Mouse (Mus musculus) heart, embryonic 10.5 days (tissue): ENCODE results near the gene Mitf. TPM values are rescaled to one million over a fixed set of nuclear protein-coding genes. Genes with fewer than 3 reads are reported as not detected.

Experiments used
- DNase-seq: peaks from one replicate; pipeline ENCODE4 v3.0.0-alpha.2; 2017; ENCODE audit warnings: low spot score
- H3K27ac ChIP-seq: fragments of 300-500 bp; sonication (generic); 2 replicates; pipeline ENCODE4 v1.5.1; 2016; ENCODE audit warnings: mild to moderate bottlenecking
- H3K27me3 ChIP-seq: fragments of 300-500 bp; sonication (generic); 2 replicates; pipeline ENCODE4 v1.6.1; 2016; ENCODE audit warnings: mild to moderate bottlenecking; ENCODE audit not compliant: poor library complexity, insufficient read depth, severe bottlenecking
- H3K36me3 ChIP-seq: fragments of 300-500 bp; sonication (generic); 2 replicates; pipeline ENCODE4 v1.6.1; 2016; ENCODE audit warnings: mild to moderate bottlenecking, moderate library complexity
- H3K4me1 ChIP-seq: fragments of 300-500 bp; sonication (generic); 2 replicates; pipeline ENCODE4 v1.6.1; 2016; ENCODE audit warnings: mild to moderate bottlenecking
- H3K4me3 ChIP-seq: fragments of 300-500 bp; sonication (generic); 2 replicates; pipeline ENCODE4 v1.5.1; 2016; ENCODE audit warnings: mild to moderate bottlenecking, moderate library complexity
- H3K9me3 ChIP-seq: fragments of 300-500 bp; sonication (generic); 2 replicates; pipeline ENCODE4 v1.6.1; 2016; ENCODE audit warnings: mild to moderate bottlenecking, moderate library complexity
- WGBS: fragments of 180-500 bp; shearing (Covaris S2); methylation state at CpG from one replicate; pipeline ENCODE4 v1.1.7; 2016; 5-methylcytosine and 5-hydroxymethylcytosine counted together
- polyA plus RNA-seq: library from polyadenylated mRNA; unstranded; fragments of >200 nt; fragmentation: Nextera tagmentation; extraction: Ambion mirVana; gene quantifications from 2 replicates; pipeline ENCODE4 v1.2.1, GENCODE M21; 2016

Gene Mitf
- polyA plus RNA-seq, 1 experiment from 2014 or later: 10.7 TPM

- H3K36me3 ChIP-seq: no peaks in the 10 kb centered on the region
- peak overlapping the region; percentile 29; the same call in 1 of the 2 replicates for H3K27ac ChIP-seq
- no peaks in the 10 kb centered on the region for H3K9me3 ChIP-seq
- WGBS: 82% methylated on average over 1 of the region's 1 CpGs
- H3K27me3 ChIP-seq: no peaks in the 10 kb centered on the region
- peaks cover 13% of the 10 kb centered on the region; the same call in 1 of the 2 replicates for H3K4me1 ChIP-seq
- DNase-seq: no peak
- no peak overlapping the region for H3K4me3 ChIP-seq
These were observed 61.2 kb downstream of the Mitf start for GRCm38 (mm10) chr6:97868005-97868404.

- WGBS: 32% methylated on average over 4 of the region's 4 CpGs
- Histone ChIP-seq H3K36me3 (no peaks in the 10 kb centered on the region), H3K9me3 (no peaks in the 10 kb centered on the region), H3K4me3 (no peak overlapping the region), H3K4me1 (peaks cover 20% of the 10 kb centered on the region; the same call in 1 of the 2 replicates), H3K27ac (peak overlapping the region; percentile 53), H3K27me3 (no peaks in the 10 kb centered on the region)
- DNase-seq: no peak
These were observed 63.1 kb downstream of the Mitf start for GRCm38 (mm10) chr6:97869953-97870352.

GRCm38 (mm10) chr6:97871296-97872030, 64.6 kb downstream of the Mitf start:
- Histone ChIP-seq H3K9me3 (no peaks in the 10 kb centered on the region), H3K27me3 (no peaks in the 10 kb centered on the region), H3K4me3 (no peak overlapping the region), H3K36me3 (no peaks in the 10 kb centered on the region), H3K27ac (no peak overlapping the region), H3K4me1 (peaks cover 20% of the 10 kb centered on the region; the same call in 1 of the 2 replicates)
- no peak for DNase-seq
- WGBS: 86% methylated on average over 4 of the region's 4 CpGs

GRCm38 (mm10) chr6:97873102-97873501, 66.2 kb downstream of the Mitf start:
- Histone ChIP-seq H3K27ac (peak overlapping the region; percentile 42; the same call in 1 of the 2 replicates), H3K4me3 (no peak overlapping the region), H3K27me3 (no peaks in the 10 kb centered on the region), H3K9me3 (no peaks in the 10 kb centered on the region), H3K36me3 (no peaks in the 10 kb centered on the region), H3K4me1 (peaks cover 34% of the 10 kb centered on the region)
- WGBS: 55% methylated on average over 2 of the region's 2 CpGs
- no peak for DNase-seq

- Histone ChIP-seq H3K36me3 (no peaks in the 10 kb centered on the region), H3K27ac (peak overlapping the region; percentile 77), H3K4me3 (no peak overlapping the region), H3K27me3 (no peaks in the 10 kb centered on the region), H3K9me3 (no peaks in the 10 kb centered on the region), H3K4me1 (peaks cover 55% of the 10 kb centered on the region)
- no peak for DNase-seq
- 38% methylated on average over 2 of the region's 2 CpGs for WGBS
These were observed 70.1 kb downstream of the Mitf start for GRCm38 (mm10) chr6:97876990-97877389.

GRCm38 (mm10) chr6:97877492-97877891, 70.6 kb downstream of the Mitf start:
- WGBS: 43% methylated on average over 6 of the region's 6 CpGs
- Histone ChIP-seq H3K4me3 (no peak overlapping the region), H3K36me3 (no peaks in the 10 kb centered on the region), H3K27me3 (no peaks in the 10 kb centered on the region), H3K4me1 (peaks cover 58% of the 10 kb centered on the region), H3K27ac (peak overlapping the region; percentile 77), H3K9me3 (no peaks in the 10 kb centered on the region)
- no peak for DNase-seq

- Histone ChIP-seq H3K4me1 (peaks cover 67% of the 10 kb centered on the region), H3K27me3 (no peaks in the 10 kb centered on the region), H3K9me3 (no peaks in the 10 kb centered on the region), H3K27ac (peak overlapping the region; percentile 85), H3K4me3 (no peak overlapping the region), H3K36me3 (no peaks in the 10 kb centered on the region)
- DNase-seq: no peak
- WGBS: 30% methylated on average over 5 of the region's 5 CpGs
These were observed 73.5 kb downstream of the Mitf start for GRCm38 (mm10) chr6:97880363-97880762.

GRCm38 (mm10) chr6:97881935-97882334, 75.1 kb downstream of the Mitf start:
- 5% methylated on average over 3 of the region's 3 CpGs for WGBS
- peak; percentile 89 for DNase-seq

GRCm38 (mm10) chr6:97882931-97883330, 76.1 kb downstream of the Mitf start:
- H3K4me3 ChIP-seq: no peak overlapping the region
- peak overlapping the region; percentile 85 for H3K27ac ChIP-seq
- no peaks in the 10 kb centered on the region for H3K9me3 ChIP-seq
- H3K4me1 ChIP-seq: peaks cover 69% of the 10 kb centered on the region
- no peak for DNase-seq
- 79% methylated on average over 8 of the region's 8 CpGs for WGBS
- no peaks in the 10 kb centered on the region for H3K27me3 ChIP-seq
- no peaks in the 10 kb centered on the region for H3K36me3 ChIP-seq

More at GRCm38 (mm10) chr6:97881935-97882334, 75.1 kb downstream of the Mitf start:
- Histone ChIP-seq H3K4me3 (no peak overlapping the region), H3K9me3 (no peaks in the 10 kb centered on the region), H3K27ac (peak overlapping the region; percentile 85), H3K27me3 (no peaks in the 10 kb centered on the region), H3K4me1 (peaks cover 71% of the 10 kb centered on the region), H3K36me3 (no peaks in the 10 kb centered on the region)

- Histone ChIP-seq H3K36me3 (no peaks in the 10 kb centered on the region), H3K4me1 (peaks cover 67% of the 10 kb centered on the region), H3K4me3 (0 out of 2 replicates have a peak overlapping the region, but pooled peaks have one; percentile 5), H3K9me3 (no peaks in the 10 kb centered on the region), H3K27ac (peak overlapping the region; percentile 85), H3K27me3 (no peaks in the 10 kb centered on the region)
- 26% methylated on average over 2 of the region's 2 CpGs for WGBS
- DNase-seq: peak; percentile 81
These were observed 76.6 kb downstream of the Mitf start for GRCm38 (mm10) chr6:97883496-97883895.

GRCm38 (mm10) chr6:97884971-97885370, 78.1 kb downstream of the Mitf start:
- 83% methylated on average over 4 of the region's 4 CpGs for WGBS
- H3K36me3 ChIP-seq: no peaks in the 10 kb centered on the region
- H3K4me1 ChIP-seq: peaks cover 58% of the 10 kb centered on the region
- no peaks in the 10 kb centered on the region for H3K9me3 ChIP-seq
- no peak overlapping the region for H3K4me3 ChIP-seq
- peak overlapping the region; percentile 64; the same call in 1 of the 2 replicates for H3K27ac ChIP-seq
- no peak for DNase-seq
- no peaks in the 10 kb centered on the region for H3K27me3 ChIP-seq

GRCm38 (mm10) chr6:97885606-97886005, 78.8 kb downstream of the Mitf start:
- H3K27me3 ChIP-seq: no peaks in the 10 kb centered on the region
- no peak for DNase-seq
- peaks cover 52% of the 10 kb centered on the region for H3K4me1 ChIP-seq
- no peak overlapping the region for H3K4me3 ChIP-seq
- H3K27ac ChIP-seq: peak overlapping the region; percentile 64; the same call in 1 of the 2 replicates
- WGBS: 78% methylated on average over 3 of the region's 3 CpGs
- H3K9me3 ChIP-seq: no peaks in the 10 kb centered on the region
- H3K36me3 ChIP-seq: no peaks in the 10 kb centered on the region

- Histone ChIP-seq H3K27me3 (no peaks in the 10 kb centered on the region), H3K4me3 (no peak overlapping the region; the same call in 1 of the 2 replicates), H3K36me3 (no peaks in the 10 kb centered on the region), H3K27ac (no peak overlapping the region), H3K9me3 (no peaks in the 10 kb centered on the region), H3K4me1 (peaks cover 32% of the 10 kb centered on the region)
- WGBS: 30% methylated on average over 4 of the region's 4 CpGs
- DNase-seq: no peak
These were observed 81.0 kb downstream of the Mitf start for GRCm38 (mm10) chr6:97887893-97888292.
